Mouse (Mus musculus) brown adipose tissue, adult 24 weeks (tissue): ENCODE data around the gene Cyp26b1. TPM values are rescaled to one million over a fixed set of nuclear protein-coding genes. Genes with fewer than 3 reads are reported as not detected.
A peak's percentile ranks its signal among the peaks of the same experiment; 100 is the strongest.

Experiments used
- H3K27ac ChIP-seq: fragments of 200-500 bp; replicated peaks from 2 replicates; pipeline ENCODE4 v1.5.1; 2012; ENCODE audit warnings: low read depth, mild to moderate bottlenecking, low read length
- H3K4me1 ChIP-seq: fragments of 200-500 bp; 2 replicates; pipeline ENCODE4 v1.6.1; 2012; ENCODE audit warnings: low read length, mixed read lengths; ENCODE audit not compliant: control insufficient read depth, insufficient read depth, insufficient read length
- H3K4me3 ChIP-seq: fragments of 200-500 bp; 2 replicates; pipeline ENCODE4 v1.5.1; 2012; ENCODE audit warnings: low read depth, mild to moderate bottlenecking, low read length, moderate library complexity; ENCODE audit not compliant: insufficient read depth
- polyA plus RNA-seq: library from polyadenylated mRNA; stranded (reverse); fragments of >200 nt; gene quantifications from 2 replicates; pipeline ENCODE4 v1.2.4, GENCODE M21; 2012; ENCODE audit not compliant: missing spikeins, insufficient read depth, insufficient read length

Gene Cyp26b1
- polyA plus RNA-seq, 1 experiment, result 1.1 TPM

DNA sequence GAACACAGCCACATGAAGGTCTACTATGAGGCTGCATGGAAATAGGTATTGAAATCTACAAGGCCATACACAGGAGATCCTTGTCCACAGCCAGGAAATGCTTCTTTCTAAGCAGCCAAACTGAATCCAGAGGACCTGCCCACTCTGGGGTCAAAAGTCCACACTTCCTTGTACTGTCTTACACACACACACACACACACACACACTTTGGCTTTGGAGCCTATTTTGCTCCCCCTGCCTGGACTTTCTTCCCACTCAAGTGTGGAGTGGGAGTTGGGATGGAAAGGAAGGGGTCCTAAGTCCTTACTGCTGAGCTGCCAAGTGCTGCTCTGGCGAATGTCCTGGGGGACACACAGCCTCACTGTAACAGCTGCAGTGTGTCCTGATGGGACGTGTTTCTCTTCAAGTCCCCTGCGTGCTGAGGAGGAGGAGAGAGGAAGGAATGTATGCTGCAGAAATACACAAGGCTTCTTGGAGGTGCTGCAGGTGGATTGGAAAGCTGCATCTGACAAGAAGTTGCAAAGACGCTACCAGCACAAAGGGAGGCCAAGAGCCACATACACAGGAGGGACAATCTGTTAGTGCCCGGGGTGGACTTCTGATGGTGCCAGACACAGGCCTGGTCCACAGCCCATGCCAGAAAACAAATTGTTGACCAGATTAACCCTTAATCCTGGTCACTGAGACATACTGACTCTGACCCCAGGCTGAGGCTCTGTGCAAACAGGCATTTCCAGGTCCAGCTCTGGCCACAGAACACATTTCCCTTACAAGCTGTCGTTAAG lies 2.6 kb downstream of the Cyp26b1 start:
- Histone ChIP-seq H3K4me3 (no peak overlapping the region), H3K4me1 (peaks cover 2% of the 10 kb centered on the region), H3K27ac (no peak overlapping the region)

DNA sequence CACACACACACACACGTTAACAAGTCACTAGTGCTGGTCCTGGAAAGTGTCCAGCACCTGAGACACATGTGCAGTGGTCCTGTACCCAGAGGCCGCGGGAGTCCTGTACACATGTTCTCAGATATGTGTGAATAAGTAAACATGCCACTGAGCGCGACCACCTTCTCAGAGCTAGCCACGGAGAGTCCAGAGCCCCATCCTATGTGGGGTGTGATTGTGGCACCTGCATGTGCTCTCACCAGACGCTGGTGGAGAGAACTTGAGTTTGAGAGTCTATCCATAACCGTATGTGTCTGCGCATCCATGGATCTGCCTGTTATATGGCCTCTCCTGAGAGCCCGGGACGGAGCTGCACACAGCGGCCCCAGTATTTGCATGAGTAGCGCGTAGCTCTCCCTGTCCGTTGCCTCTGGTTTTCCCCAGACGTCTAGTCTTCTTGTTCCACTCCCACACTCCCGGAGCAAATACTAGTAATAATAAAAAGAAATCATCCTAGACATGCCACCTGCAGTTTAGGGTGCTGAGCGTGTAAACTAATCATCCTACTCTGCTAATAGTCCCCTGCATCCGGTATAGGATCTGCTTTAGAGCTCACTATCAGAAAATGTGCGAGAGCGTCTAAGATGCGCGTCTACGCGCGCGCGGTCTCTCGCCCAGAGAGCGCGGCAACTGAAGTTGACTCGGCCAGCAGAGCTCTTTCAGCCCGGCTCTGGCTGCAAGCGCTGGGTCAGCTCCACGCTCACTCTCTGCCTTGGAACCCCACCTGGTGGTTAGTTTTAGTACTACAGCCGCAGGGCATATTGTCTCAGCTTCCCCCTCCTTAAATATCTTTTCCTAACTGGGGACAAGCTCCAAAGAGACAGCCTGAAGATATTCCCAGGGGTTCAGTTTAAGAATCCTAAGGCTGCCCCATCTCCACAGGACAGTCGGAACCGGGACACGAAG lies 3.7 kb downstream of the Cyp26b1 start:
- peak overlapping the region; percentile 56 for H3K4me3 ChIP-seq
- H3K27ac ChIP-seq, result no peak overlapping the region
- H3K4me1 ChIP-seq, result peaks cover 9% of the 10 kb centered on the region

DNA sequence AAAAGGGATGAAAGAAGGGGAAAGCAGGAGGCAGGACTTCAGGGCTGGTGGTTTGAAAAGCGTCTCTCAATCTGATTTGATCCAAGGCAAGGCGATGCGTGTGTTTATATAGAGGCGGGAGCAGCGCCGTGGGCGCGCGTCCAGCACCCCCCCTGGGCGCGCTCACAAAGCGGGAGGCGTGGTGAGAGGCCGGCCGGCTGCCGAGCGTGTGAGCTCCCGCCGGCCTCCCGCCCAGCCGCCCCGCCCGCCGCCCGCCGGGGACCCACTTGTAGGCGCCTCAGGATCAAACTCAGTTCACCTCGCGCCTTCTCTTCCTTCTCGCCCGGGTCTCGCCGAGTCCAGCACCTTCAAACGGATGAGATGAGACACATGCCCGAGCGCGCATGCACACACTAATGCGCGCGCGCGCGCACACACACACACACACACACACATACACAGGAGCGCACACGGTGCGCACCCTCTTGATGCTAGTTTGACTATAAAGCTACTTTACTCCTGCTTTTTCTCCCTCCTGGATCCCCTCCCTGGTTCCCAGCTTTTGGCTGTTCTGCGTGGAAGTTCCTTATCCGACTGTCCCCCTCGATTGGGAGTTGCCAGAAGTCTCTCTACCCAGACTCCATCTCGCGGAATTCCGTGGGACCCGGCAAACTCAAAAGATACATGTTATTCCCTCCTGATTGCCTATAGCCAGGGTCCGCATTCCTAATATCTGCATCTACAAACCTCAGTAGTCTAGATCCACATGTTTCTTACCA lies 4.6 kb downstream of the Cyp26b1 start:
- H3K4me1 ChIP-seq, result peaks cover 13% of the 10 kb centered on the region
- H3K27ac ChIP-seq, result no peak overlapping the region
- peak overlapping the region; percentile 56 for H3K4me3 ChIP-seq

DNA sequence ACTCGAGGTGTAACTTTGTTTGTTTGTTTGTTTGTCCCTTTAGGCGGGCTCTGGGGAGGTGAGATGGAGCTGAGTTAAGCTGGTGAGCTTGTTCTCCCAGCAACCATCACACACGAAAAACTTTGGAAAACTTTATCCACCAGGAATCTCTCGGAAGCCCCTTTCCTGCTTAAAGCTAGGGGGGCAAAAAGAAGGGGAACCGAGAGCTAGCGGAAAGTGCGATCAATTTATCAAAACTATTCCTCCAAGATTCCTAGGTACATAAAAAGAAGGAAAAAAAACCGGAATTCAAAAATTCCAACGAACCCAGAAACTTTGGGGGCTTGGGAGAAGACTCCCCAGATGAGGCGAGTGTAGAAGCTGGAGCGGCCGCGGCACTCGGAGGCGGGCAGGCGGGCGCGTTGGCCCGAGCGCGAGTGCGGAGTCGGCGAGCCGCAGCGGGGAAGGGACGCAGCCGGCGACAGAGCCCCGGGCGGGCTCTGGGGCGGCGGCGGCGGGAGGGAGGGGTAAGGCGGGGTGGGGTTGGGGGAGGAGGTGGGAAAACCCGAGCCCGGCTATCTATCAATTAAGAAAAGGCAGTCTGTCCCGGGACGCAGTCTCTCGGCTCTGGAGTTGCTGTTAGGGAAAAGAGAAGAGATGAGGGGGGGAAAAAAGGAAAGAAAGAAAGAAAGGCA lies 5.3 kb downstream of the Cyp26b1 start:
- no peak overlapping the region for H3K27ac ChIP-seq
- peaks cover 17% of the 10 kb centered on the region for H3K4me1 ChIP-seq
- H3K4me3 ChIP-seq, result peak overlapping the region; percentile 62

DNA sequence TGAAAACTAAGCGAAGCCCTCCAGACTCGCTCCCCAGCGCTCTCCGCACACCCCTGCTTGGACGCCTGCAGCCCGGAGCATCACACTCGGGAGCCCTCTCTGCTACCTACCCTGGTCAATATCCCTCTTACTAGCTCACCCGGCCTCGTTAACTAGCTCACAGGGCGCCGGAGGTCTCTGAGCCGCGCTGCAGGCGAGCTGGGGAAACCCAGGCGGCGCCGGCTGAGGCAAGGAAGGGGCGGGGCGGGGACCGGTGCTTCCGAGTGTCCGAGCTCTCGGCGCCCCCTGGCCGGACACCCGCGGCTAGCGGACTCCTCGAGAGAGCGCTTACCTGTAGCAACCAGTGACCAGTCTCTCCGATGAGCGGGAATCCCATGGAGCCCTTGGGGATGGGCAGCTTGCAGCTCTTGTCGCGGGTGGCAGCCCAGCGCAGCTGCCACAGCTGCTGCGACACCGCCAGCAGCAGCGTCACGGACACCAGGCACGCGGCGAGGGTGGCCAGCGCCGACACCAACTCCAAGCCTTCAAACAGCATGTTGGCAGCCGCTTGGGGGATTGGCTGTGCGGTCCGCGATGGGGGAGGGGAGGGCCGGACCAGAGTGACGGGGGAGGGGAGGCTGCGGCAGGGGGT lies 6.1 kb downstream of the Cyp26b1 start:
- Histone ChIP-seq H3K4me3 (peak overlapping the region; percentile 62), H3K4me1 (peaks cover 17% of the 10 kb centered on the region), H3K27ac (no peak overlapping the region)

DNA sequence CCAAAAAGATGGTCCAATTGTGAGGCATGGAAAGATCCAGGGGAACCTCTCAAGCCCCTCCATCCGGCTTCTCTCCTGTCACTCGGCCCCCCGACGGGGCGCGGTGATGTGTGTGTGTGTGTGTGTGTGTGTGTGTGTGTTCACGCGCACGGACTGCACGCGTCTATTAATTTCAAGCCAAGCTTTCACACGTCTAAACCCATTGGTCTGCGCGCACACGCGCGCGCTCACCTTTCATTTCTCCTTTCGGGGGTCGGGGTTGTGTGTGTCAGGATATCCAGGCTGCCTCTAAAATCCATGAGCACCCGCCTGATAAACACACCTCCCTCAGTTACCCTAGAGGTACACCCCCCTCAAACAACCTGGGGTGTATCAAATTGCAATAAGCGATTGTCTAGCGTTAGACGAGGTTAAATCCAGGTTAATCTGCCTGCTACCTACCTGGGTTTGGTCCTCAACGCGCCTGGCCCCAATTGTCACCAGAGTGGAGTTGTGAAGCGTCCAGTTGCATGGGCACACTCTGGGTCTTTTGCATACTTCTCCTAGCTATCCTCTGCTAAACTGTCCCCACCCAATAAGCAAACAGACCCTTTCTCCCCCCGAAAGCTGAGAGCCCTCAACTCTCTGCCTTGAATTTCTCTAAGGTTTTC lies 7.0 kb downstream of the Cyp26b1 start:
- Histone ChIP-seq H3K4me3 (peak overlapping the region; percentile 62), H3K27ac (no peak overlapping the region), H3K4me1 (peaks cover 17% of the 10 kb centered on the region)

DNA sequence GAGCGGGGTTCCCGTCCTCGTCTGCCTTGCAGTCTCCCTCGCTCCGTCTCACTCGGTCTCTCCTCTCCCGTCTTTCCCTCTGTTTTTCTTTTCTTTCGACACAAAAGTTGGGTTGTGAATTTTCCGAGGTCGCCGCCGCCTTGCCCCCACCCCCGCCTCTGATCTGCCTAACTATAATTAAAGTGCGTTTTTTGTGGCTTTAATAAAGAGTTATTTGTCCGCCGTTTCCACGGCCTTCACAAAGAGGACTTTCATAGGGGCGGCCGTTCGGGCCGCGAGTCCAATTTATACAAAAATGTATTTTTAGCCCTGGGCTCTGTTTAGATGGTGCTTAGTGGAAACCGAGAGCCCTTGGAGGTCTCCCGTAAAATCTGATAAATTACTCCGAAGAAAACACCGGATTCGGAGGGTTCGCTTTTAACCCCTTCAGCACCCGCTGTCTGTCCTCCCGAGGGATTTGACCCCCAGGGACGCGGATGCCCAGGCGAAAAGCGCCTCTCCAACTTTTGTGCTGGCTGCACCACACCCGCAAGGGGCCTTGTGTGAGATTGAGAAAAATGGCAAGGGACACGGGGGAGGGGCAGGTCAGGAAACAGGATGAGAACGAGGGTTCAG lies 7.9 kb downstream of the Cyp26b1 start:
- H3K27ac ChIP-seq, result no peak overlapping the region
- H3K4me1 ChIP-seq, result peaks cover 17% of the 10 kb centered on the region
- H3K4me3 ChIP-seq, result peak overlapping the region; percentile 62

DNA sequence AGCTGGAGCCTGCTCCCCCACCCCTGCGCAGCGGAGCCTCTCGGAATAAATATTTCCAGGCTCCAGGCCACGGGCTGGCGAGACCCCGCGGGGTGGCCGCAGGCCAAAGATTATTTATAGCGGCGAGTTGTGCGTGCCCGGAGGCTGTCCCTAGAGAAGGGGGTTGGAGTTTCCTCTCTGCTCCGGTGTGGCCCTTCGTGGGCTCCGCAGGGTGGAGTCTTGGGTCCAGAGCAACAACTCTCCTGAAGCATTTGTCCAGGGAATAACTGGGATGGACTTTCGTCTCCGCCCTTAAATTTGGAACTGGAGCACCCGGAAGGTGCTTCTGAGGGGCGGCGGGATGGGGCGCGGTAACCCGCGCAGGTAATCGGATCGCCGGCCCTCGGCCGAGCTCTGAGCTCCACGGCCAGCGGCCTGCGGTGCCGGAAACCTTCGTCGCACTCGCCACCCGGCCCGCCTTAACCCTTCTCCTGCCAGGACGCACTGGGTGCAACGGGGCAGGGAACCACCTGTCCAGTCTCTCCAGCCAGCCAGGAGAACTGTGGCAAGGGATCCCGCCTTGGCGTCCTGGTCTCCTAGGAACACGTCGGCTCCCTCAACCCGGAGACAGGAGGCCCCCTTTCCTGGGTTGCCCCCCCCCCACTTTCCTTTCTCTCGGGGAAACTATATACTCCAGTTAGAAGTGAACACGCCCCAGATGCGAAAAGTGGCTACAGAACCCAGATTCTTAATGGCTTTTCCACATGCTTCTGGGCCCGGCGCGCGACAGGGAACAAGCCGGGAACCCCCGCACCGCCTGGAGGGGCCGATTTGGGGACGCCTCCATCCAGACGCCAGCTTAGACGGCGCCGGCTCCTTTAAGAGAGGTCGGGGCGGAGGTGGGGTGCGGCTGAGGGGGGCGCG lies 8.7 kb downstream of the Cyp26b1 start:
- peaks cover 17% of the 10 kb centered on the region for H3K4me1 ChIP-seq
- peak overlapping the region; percentile 62 for H3K4me3 ChIP-seq
- no peak overlapping the region for H3K27ac ChIP-seq

DNA sequence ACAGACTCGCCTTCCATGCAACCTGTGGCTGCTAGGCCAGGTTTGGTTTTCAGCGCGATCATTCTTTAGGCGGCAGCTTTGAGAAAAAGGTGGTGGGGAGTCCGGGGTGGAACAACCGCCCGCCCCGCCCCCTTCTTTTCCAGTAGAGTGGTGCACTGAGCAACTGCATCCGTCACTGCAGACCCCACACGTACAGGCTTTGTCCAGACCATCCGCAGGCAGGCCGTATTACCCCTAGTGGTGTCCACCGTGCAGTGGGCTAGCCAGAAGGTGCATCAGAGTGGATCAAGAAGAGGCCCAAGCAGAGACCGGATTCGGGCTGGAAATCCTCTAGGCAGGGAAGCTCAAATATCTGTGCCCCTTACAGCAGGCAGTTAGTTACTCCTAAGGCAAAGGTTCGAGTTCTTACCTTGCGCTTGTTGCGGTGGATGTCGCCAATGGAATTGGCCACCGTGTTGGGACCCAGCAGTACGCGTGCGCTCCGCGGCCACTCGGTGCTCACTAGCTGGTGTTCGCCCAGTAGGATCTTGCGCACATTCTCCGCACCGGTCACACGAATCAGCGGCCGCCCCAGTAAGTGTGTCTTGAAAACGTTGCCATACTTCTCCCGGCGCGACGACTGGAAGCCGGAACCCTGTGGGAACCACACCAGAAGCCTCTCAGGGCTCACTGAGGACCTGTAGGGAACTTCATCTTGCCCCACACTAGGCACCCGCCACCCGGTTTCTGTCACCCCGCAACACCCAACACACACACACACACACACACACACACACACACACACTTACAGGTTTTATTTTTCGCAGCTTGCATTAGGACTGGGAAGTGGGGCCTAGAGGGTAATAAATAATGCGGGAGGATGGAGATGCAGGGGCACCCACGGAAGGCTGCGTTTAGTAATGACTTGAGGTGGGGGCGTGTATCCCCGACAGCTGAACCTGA lies 9.6 kb downstream of the Cyp26b1 start:
- Histone ChIP-seq H3K4me1 (peaks cover 14% of the 10 kb centered on the region; the same call in 1 of the 2 replicates), H3K4me3 (peak overlapping the region; percentile 62), H3K27ac (no peak overlapping the region)

DNA sequence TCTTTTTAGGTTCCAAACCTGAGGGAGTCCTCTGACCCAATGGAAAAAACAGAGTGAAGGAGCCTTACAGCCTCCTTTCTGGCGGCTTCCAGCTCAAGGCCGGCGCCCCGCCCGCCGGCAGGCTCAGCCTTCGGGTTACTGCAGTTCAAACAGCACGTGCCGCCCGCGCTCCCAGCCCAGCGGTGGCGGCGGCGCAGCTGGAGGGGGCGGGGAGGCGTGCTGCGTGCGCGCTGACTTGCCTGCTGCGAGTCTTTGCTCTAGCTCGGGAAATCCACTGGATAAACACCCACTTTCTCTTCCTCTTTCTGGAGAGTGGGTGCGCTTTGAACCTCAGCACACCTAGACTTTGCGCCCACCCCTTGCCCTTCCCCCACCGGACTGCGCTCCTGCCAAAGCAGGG lies 10.3 kb downstream of the Cyp26b1 start:
- Histone ChIP-seq H3K4me3 (peak overlapping the region; percentile 62), H3K27ac (no peak overlapping the region), H3K4me1 (peaks cover 14% of the 10 kb centered on the region; the same call in 1 of the 2 replicates)

DNA sequence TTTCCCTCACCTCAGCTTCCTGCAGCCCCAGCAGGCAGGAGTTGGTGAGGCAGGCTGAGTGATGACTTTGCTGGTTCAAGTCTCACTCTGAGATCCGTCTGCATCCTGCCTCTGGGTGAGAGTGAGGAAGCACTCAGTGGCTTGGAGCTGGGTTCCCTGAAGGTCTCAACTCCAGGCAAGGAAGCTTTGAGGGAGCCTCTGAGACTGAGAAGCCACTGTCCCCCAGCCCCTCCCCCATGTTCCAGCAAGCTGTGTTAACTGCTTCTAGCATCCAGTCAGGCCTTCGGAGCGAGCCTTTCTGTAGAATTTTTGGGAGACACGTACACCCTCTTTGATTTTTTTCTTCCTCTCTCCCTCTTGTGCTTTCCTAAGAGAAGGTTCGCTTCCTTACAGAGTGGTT lies 10.9 kb downstream of the Cyp26b1 start:
- Histone ChIP-seq H3K4me3 (no peak overlapping the region), H3K4me1 (peaks cover 14% of the 10 kb centered on the region; the same call in 1 of the 2 replicates), H3K27ac (no peak overlapping the region)
